ENCODE assay signal across 29 mouse cellular contexts in genomic region chr5:81347571-81347970, GRCm38 (mm10).
DNase-seq lines count a peak whose midpoint lies in the region; ATAC-seq lines count a peak whose summit lies in the region.
"Had no signal": no experiment of that assay in that cellular context is flagged by ENCODE, and none has a peak within 500 bp of the region (broad histone marks: within the 10 kb centered on the region; RNA-seq: fewer than 3 reads in every experiment).

No protein-coding gene starts in this region.

- H3K4me2 ChIP-seq in embryonic facial prominence, embryonic 14.5 days (ENCODE audit: low read depth, low read length) = no peak overlapping the region
- H3K4me2 ChIP-seq in limb, embryonic 13.5 days (replicated peaks) = peak overlapping the region; percentile 21; the same call in 1 of the 2 replicates
- H3K4me2 ChIP-seq: embryonic facial prominence, embryonic 12.5 days; forebrain, embryonic 15.5 days; heart, embryonic 15.5 days; intestine, embryonic 15.5 days; liver, embryonic 11.5 days; neural tube, embryonic 15.5 days had no signal

- H3K36me3 ChIP-seq in embryonic facial prominence, embryonic 14.5 days (ENCODE audit: control insufficient read depth, insufficient read depth, low read length) = no peaks in the 10 kb centered on the region
- no peaks in the 10 kb centered on the region for H3K36me3 ChIP-seq in limb, embryonic 13.5 days
- H3K36me3 ChIP-seq: embryonic facial prominence, embryonic 12.5 days; forebrain, embryonic 10.5 days; forebrain, embryonic 15.5 days; heart, embryonic 15.5 days; intestine, embryonic 15.5 days; neural tube, embryonic 15.5 days had no signal

- no peaks in the 10 kb centered on the region for H3K27me3 ChIP-seq in embryonic facial prominence, embryonic 14.5 days (replicated peaks; ENCODE audit: control insufficient read depth, insufficient read depth, low read length)
- no peaks in the 10 kb centered on the region for H3K27me3 ChIP-seq in limb, embryonic 13.5 days
- H3K27me3 ChIP-seq: CH12.LX; embryonic facial prominence, embryonic 12.5 days; heart, embryonic 15.5 days; intestine, embryonic 15.5 days; neural tube, embryonic 15.5 days had no signal

- WGBS in embryonic facial prominence, embryonic 14.5 days = 25% methylated on average over 4 of the region's 4 CpGs
- 14% methylated on average over 4 of the region's 4 CpGs for WGBS in limb, embryonic 13.5 days

- no peaks in the 10 kb centered on the region for H3K9me3 ChIP-seq in embryonic facial prominence, embryonic 14.5 days (ENCODE audit: control insufficient read depth, low read length)
- no peaks in the 10 kb centered on the region for H3K9me3 ChIP-seq in limb, embryonic 13.5 days
- H3K9me3 ChIP-seq: embryonic facial prominence, embryonic 12.5 days; forebrain, embryonic 10.5 days; forebrain, embryonic 15.5 days; heart, embryonic 15.5 days; intestine, embryonic 15.5 days; neural tube, embryonic 15.5 days had no signal

- no peak overlapping the region for H3K4me3 ChIP-seq in embryonic facial prominence, embryonic 14.5 days (ENCODE audit: low read depth, low read length)
- no peak overlapping the region for H3K4me3 ChIP-seq in limb, embryonic 13.5 days
- H3K4me3 ChIP-seq: embryonic facial prominence, embryonic 12.5 days; forebrain, embryonic 10.5 days; forebrain, embryonic 15.5 days; heart, embryonic 15.5 days; intestine, embryonic 15.5 days; neural tube, embryonic 15.5 days had no signal

- H3K4me1 ChIP-seq in embryonic facial prominence, embryonic 14.5 days (ENCODE audit: control insufficient read depth, insufficient read depth, low read length) = no peaks in the 10 kb centered on the region; the same call in 1 of the 2 replicates
- peaks cover 35% of the 10 kb centered on the region for H3K4me1 ChIP-seq in limb, embryonic 13.5 days
- H3K4me1 ChIP-seq: embryonic facial prominence, embryonic 12.5 days; forebrain, embryonic 15.5 days; heart, embryonic 15.5 days; intestine, embryonic 15.5 days had no signal

- ATAC-seq in embryonic facial prominence, embryonic 14.5 days (ENCODE audit: low read depth) = no peak
- peak; percentile 53; the same call in 1 of the 2 replicates for ATAC-seq in limb, embryonic 13.5 days (ENCODE audit: low FRiP score, low read depth)
- ATAC-seq: forebrain, embryonic 15.5 days; hindbrain, postnatal 0 days; intestine, embryonic 15.5 days had no signal

- H3K9ac ChIP-seq in embryonic facial prominence, embryonic 14.5 days (ENCODE audit: low read depth, low read length) = no peak overlapping the region
- no peak overlapping the region for H3K9ac ChIP-seq in limb, embryonic 13.5 days
- H3K9ac ChIP-seq: embryonic facial prominence, embryonic 12.5 days; forebrain, embryonic 15.5 days; heart, embryonic 15.5 days; intestine, embryonic 15.5 days; neural tube, embryonic 15.5 days had no signal

- no peak overlapping the region for H3K27ac ChIP-seq in embryonic facial prominence, embryonic 14.5 days (replicated peaks; ENCODE audit: low read depth, low read length)
- peak overlapping the region; percentile 44; the same call in 1 of the 2 replicates for H3K27ac ChIP-seq in limb, embryonic 13.5 days
- H3K27ac ChIP-seq: embryonic facial prominence, embryonic 12.5 days; forebrain, embryonic 10.5 days; forebrain, embryonic 15.5 days; heart, embryonic 15.5 days; hindbrain, postnatal 0 days; intestine, embryonic 15.5 days; macrophage; neural tube, embryonic 15.5 days had no signal

- DNase-seq in embryo, embryonic 10 days (ENCODE audit: low spot score) = peak; percentile 10
- no peak for DNase-seq in embryo, embryonic 9.5 days (ENCODE audit: extremely low spot score)
- peak; percentile 33 for DNase-seq in embryonic facial prominence, embryonic 14.5 days (ENCODE audit: low spot score)
- DNase-seq in lung, postnatal 25 days (ENCODE audit: low spot score) = peak; percentile 45
- DNase-seq in left cerebral cortex, adult 11 months (ENCODE audit: low spot score) = no peak
- no peak for DNase-seq in heart, adult 11 months
- DNase-seq in kidney, adult 18-20 months = no peak
- DNase-seq: adrenal gland, adult 8-10 months; cerebellum, adult 9-10 months; cerebellum, postnatal 36 days; kidney, adult 8-10 months; kidney, postnatal 10 days; layer of hippocampus, adult 9-11 months; midbrain, embryonic 14.5 days; right cerebral cortex, adult 18-20 months; spleen, adult 18-20 months; thymus, adult 18-20 months; thymus, postnatal 25 days had no signal

Comparison
In these comparisons a context has a peak if more than half of its experiments do, and no peak if none do; other contexts are left out.
1. DNase-seq: peak in embryo, embryonic 10 days (single experiment), embryonic facial prominence, embryonic 14.5 days (single experiment) and lung, postnatal 25 days (single experiment); none in embryo, embryonic 9.5 days (single experiment), left cerebral cortex, adult 11 months (single experiment), heart, adult 11 months (single experiment) and kidney, adult 18-20 months (single experiment).